Mouse (Mus musculus) liver, adult 2 months (tissue): ENCODE results near the gene Il17re. TPM values are rescaled to one million over a fixed set of nuclear protein-coding genes. Genes with fewer than 3 reads are reported as not detected.
A peak's percentile ranks its signal among the peaks of the same experiment; 100 is the strongest.

Experiments
- DNase-seq: peaks from one replicate; pipeline ENCODE4 v3.0.0-alpha.2; 2011; ENCODE audit warnings: low read depth, low spot score; ENCODE audit errors: extremely low read depth
- H3K27ac ChIP-seq: fragments of 200-500 bp; replicated peaks from 2 replicates; pipeline ENCODE4 v1.5.1; 2012; ENCODE audit warnings: low read depth, mild to moderate bottlenecking, control low read depth, inconsistent platforms, low read length; ENCODE audit not compliant: insufficient read depth
- H3K27me3 ChIP-seq: fragments of 200-500 bp; 2 replicates; pipeline ENCODE4 v1.6.1; 2012; ENCODE audit warnings: mild to moderate bottlenecking, moderate library complexity, low read length, inconsistent platforms; ENCODE audit not compliant: control insufficient read depth, insufficient read depth
- H3K36me3 ChIP-seq: fragments of 200-500 bp; 2 replicates; pipeline ENCODE4 v1.6.1; 2012; ENCODE audit warnings: low read length, inconsistent platforms; ENCODE audit not compliant: control insufficient read depth, insufficient read depth
- H3K4me1 ChIP-seq: fragments of 200-500 bp; 2 replicates; pipeline ENCODE4 v1.6.1; 2011; ENCODE audit warnings: low read length; ENCODE audit not compliant: control insufficient read depth, insufficient read depth
- H3K4me3 ChIP-seq: fragments of 200-500 bp; 2 replicates; pipeline ENCODE4 v1.5.1; 2011; ENCODE audit warnings: low read depth, mild to moderate bottlenecking, control low read depth, low read length, moderate library complexity; ENCODE audit not compliant: insufficient read depth
- H3K79me2 ChIP-seq: fragments of 200-500 bp; 2 replicates; pipeline ENCODE4 v1.6.1; 2012; ENCODE audit warnings: inconsistent platforms, mild to moderate bottlenecking, low read length, moderate library complexity; ENCODE audit not compliant: control insufficient read depth, insufficient read depth
- H3K9ac ChIP-seq: fragments of 200-500 bp; 2 replicates; pipeline ENCODE4 v1.6.1; 2012; ENCODE audit warnings: low read depth, mild to moderate bottlenecking, control low read depth, inconsistent platforms, low read length
- CTCF ChIP-seq: fragments of 200-500 bp; IDR thresholded peaks from 2 replicates; pipeline ENCODE4 v1.5.1; 2011; ENCODE audit warnings: low read depth, low read length, control low read depth
- POLR2A ChIP-seq: fragments of 200-500 bp; IDR thresholded peaks from 2 replicates; pipeline ENCODE4 v1.6.1; 2011; ENCODE audit warnings: low read length, control low read depth; ENCODE audit not compliant: insufficient read depth; ENCODE audit errors: extremely low read depth
- WGBS: fragments of 180-500 bp; shearing (Covaris S2); methylation state at CpG from one replicate; pipeline ENCODE4 v1.1.7; 2018; 5-methylcytosine and 5-hydroxymethylcytosine counted together
- polyA plus RNA-seq: library from polyadenylated mRNA; depleted of rRNA; stranded (reverse); fragments of >200 nt; gene quantifications from 2 replicates; pipeline ENCODE4 v1.2.3, GENCODE M21; 2012
- total RNA-seq: library from RNA; depleted of rRNA; stranded (reverse); fragments of >200 nt; gene quantifications from 2 replicates; pipeline ENCODE4 v1.2.3, GENCODE M21; 2014

Gene Il17re
- total and polyA plus RNA-seq, 2 experiments, result 0.26 to 0.46 TPM

GRCm38 (mm10) chr6:113424187-113424586, 34.1 kb upstream of the Il17re start:
- DNase-seq, result no peak
- no peak overlapping the region for H3K4me3 ChIP-seq
- no peak overlapping the region for H3K27ac ChIP-seq
- no peak overlapping the region for H3K9ac ChIP-seq
- TF ChIP-seq POLR2A (no peak), CTCF (no peak)
- 0 out of 2 replicates have a peak, but pooled peaks cover 3% of the 10 kb centered on the region for H3K4me1 ChIP-seq
- H3K36me3 ChIP-seq, result no peaks in the 10 kb centered on the region
- no peaks in the 10 kb centered on the region for H3K27me3 ChIP-seq
- peaks cover 9% of the 10 kb centered on the region; the same call in 1 of the 2 replicates for H3K79me2 ChIP-seq
- WGBS, result 84% methylated on average over 7 of the region's 7 CpGs

DNA sequence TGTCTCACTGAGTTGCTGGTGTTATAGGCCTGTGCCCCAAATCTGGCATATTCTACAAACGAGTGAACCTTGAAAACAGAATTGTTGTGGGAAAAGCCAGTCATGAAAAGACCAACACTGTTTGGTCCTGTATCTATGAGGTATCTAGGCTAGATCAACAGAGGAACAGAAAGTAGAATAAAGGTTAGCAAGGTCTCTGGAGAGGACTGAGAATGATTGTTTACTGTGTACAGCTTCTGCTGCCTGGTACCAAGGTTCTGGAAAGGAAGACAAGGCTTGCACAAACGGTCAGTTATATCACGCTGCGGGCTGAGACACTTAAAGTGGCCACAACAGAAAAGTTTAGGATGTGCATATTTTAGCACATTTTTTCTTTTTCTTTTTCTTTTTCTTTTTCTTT, 31.6 kb upstream of the Il17re start:
- H3K27ac ChIP-seq, result no peak overlapping the region
- no peak overlapping the region for H3K9ac ChIP-seq
- DNase-seq, result peak; percentile 54
- 73% methylated on average over 4 of the region's 4 CpGs for WGBS
- peaks cover 7% of the 10 kb centered on the region for H3K4me1 ChIP-seq
- no peaks in the 10 kb centered on the region for H3K27me3 ChIP-seq
- TF ChIP-seq POLR2A, result no peak
- no peak for TF ChIP-seq CTCF
- no peak overlapping the region for H3K4me3 ChIP-seq
- peaks cover 17% of the 10 kb centered on the region; the same call in 1 of the 2 replicates for H3K79me2 ChIP-seq
- no peaks in the 10 kb centered on the region for H3K36me3 ChIP-seq

DNA sequence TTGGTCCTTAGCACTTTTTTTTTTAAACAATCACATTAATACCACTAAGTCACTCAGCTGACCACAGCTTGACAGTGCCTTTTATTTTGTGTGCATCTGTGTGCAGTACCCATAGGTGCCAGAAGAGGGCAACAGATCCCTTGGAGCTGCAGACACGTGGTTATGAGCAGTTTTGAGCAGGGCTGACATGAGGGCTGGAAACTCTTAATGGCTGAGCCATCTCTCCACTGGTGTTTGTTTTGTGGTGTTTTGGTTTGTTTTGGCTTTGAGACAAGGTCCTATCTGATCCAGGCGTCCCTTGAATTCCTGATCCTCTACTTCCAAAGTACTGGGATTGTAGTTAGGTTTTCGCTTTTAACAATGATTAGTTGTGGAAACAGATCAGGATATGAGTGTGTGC, 30.9 kb upstream of the Il17re start:
- DNase-seq, result peak; percentile 98
- peak; percentile 74 for TF ChIP-seq CTCF
- no peak for TF ChIP-seq POLR2A
- H3K36me3 ChIP-seq, result no peaks in the 10 kb centered on the region
- H3K27me3 ChIP-seq, result no peaks in the 10 kb centered on the region
- H3K9ac ChIP-seq, result peak overlapping the region; percentile 45; the same call in 1 of the 2 replicates
- peaks cover 12% of the 10 kb centered on the region for H3K4me1 ChIP-seq
- no peak overlapping the region for H3K4me3 ChIP-seq
- WGBS, result 20% methylated on average over 3 of the region's 3 CpGs
- H3K79me2 ChIP-seq, result peaks cover 20% of the 10 kb centered on the region; the same call in 1 of the 2 replicates
- peak overlapping the region; percentile 83 for H3K27ac ChIP-seq

GRCm38 (mm10) chr6:113428006-113428405, 30.3 kb upstream of the Il17re start:
- peaks cover 22% of the 10 kb centered on the region; the same call in 1 of the 2 replicates for H3K79me2 ChIP-seq
- H3K27me3 ChIP-seq, result no peaks in the 10 kb centered on the region
- 0 out of 2 replicates have a peak, but pooled peaks have one; percentile 39 for TF ChIP-seq POLR2A
- TF ChIP-seq CTCF, result no peak
- H3K9ac ChIP-seq, result peak overlapping the region; percentile 78
- DNase-seq, result peak; percentile 99
- H3K27ac ChIP-seq, result peak overlapping the region; percentile 95
- peak overlapping the region; percentile 58 for H3K4me3 ChIP-seq
- WGBS, result 27% methylated on average over 16 of the region's 16 CpGs
- peaks cover 18% of the 10 kb centered on the region for H3K4me1 ChIP-seq
- H3K36me3 ChIP-seq, result no peaks in the 10 kb centered on the region; the same call in 1 of the 2 replicates

DNA sequence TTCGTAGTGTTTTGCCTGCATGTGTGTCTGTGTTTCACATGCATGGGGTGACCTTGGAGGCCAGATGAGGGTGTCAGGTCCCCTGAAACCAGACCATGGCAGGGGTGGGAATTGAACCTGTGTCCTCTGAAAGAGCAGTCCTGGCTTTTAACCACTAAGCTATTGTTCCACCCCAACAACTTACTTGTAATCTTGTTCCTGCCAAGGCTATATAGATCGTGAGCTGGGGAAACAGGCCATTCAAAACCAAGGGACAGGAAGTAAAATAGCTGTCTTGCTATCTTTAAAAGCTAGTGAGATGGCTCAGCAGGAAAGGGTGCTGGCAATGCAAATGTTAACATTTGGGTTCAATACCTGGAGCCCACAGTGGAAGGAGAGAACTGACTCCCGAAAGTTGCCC, 28.3 kb upstream of the Il17re start:
- WGBS, result 20% methylated on average over 3 of the region's 3 CpGs
- H3K9ac ChIP-seq, result peak overlapping the region; percentile 82
- peak overlapping the region; percentile 58 for H3K4me3 ChIP-seq

GRCm38 (mm10) chr6:113430846-113431245, 27.4 kb upstream of the Il17re start:
- H3K27me3 ChIP-seq, result no peaks in the 10 kb centered on the region
- peaks cover 35% of the 10 kb centered on the region for H3K4me1 ChIP-seq
- WGBS, result 15% methylated on average over 3 of the region's 3 CpGs
- H3K36me3 ChIP-seq, result peaks cover 9% of the 10 kb centered on the region; the same call in 1 of the 2 replicates
- H3K4me3 ChIP-seq, result peak overlapping the region; percentile 58
- peaks cover 35% of the 10 kb centered on the region; the same call in 1 of the 2 replicates for H3K79me2 ChIP-seq
- DNase-seq, result peak; percentile 76
- peak overlapping the region; percentile 82 for H3K27ac ChIP-seq
- H3K9ac ChIP-seq, result peak overlapping the region; percentile 65
- TF ChIP-seq POLR2A, result no peak
- TF ChIP-seq CTCF, result no peak

More for the DNA sequence above, 28.3 kb upstream of the Il17re start:
- peaks cover 34% of the 10 kb centered on the region for H3K4me1 ChIP-seq
- H3K79me2 ChIP-seq, result peaks cover 28% of the 10 kb centered on the region; the same call in 1 of the 2 replicates
- DNase-seq, result peak; percentile 80
- peaks cover 2% of the 10 kb centered on the region; the same call in 1 of the 2 replicates for H3K36me3 ChIP-seq
- H3K27me3 ChIP-seq, result no peaks in the 10 kb centered on the region
- H3K27ac ChIP-seq, result peak overlapping the region; percentile 82
- TF ChIP-seq POLR2A, result no peak
- no peak for TF ChIP-seq CTCF
